In genomic region chr11:70693504-70693903, GRCm38 (mm10) we compare ENCODE assay signal across 14 mouse cellular contexts. TPM values are rescaled to one million over a fixed set of nuclear protein-coding genes. Genes with fewer than 3 reads are reported as not detected.
"Had no signal": no experiment of that assay in that cellular context is flagged by ENCODE, and none has a peak within 500 bp of the region (broad histone marks: within the 10 kb centered on the region; RNA-seq: fewer than 3 reads in every experiment).

No protein-coding gene starts in this region.

- DNase-seq: lung, embryonic 14.5 days; lung, postnatal 10 days; lung, postnatal 4 days; midbrain, embryonic 14.5 days; retina, postnatal 1 day; right cerebral cortex, adult 18-20 months; right cerebral cortex, postnatal 25 days; right cerebral cortex, postnatal 4 days; spleen, adult 18-20 months; thymus, adult 18-20 months; thymus, postnatal 14 days; thymus, postnatal 36 days had no signal

- ATAC-seq: midbrain, embryonic 16.5 days had no signal

RNA-seq across cellular contexts. Expression of gene Inca1, which starts 6.5 kb away (rescaled TPM):
- total RNA-seq: megakaryocyte, adult 5-6 weeks had no signal
